Mouse (Mus musculus) embryonic stem cell, embryonic (primary cell): Measurements from ENCODE around the gene A3galt2.

Experiments
- CTCF ChIA-PET, 4 experiments: fragments of 300-600 bp in 2 of 4; fragments of 350-600 bp in 2 of 4; sonication (Branson Sonifier 250); formaldehyde crosslinking; loops; one replicate each; lab custom pipeline; 2022; ENCODE audit warnings: inconsistent platforms in 2 of 4; lab: Charles Lee
- POLR2A ChIA-PET, 4 experiments: fragments of 300-600 bp in 2 of 4; fragments of 350-600 bp in 2 of 4; sonication (Branson Sonifier 250); formaldehyde crosslinking; loops; one replicate each; lab custom pipeline; 2022; ENCODE audit warnings: antibody characterized with exemption in 4 of 4, inconsistent platforms in 1 of 4; lab: Charles Lee

The A3galt2 gene

GRCm38 (mm10) chr4:128755064-128755463 is at the start of gene A3galt2:
Gene A3galt2 (plus strand): TSS chr4:128755364.
- POLR2A ChIA-PET = interaction anchor here in 2 of 4 experiments (0.6 to 1.7 kb wide), 6 partner anchors 27 to 758 kb away, joined by 3 to 6 read pairs (median 3); partner anchors contain the start of genes Marcksl1 (in 1 of the 2) and Rnf19b (in 1 of the 2)
- CTCF ChIA-PET = interaction anchor here (0.6 to 1.6 kb wide), 5 partner anchors 19 to 1167 kb away, joined by 3 to 8 read pairs (median 4); no protein-coding TSS in a partner anchor

- ChIA-PET CTCF (interaction anchor here in 2 of 4 experiments (0.6 to 1.0 kb wide), 3 partner anchors 90 to 95 kb away, joined by 3 read pairs; no protein-coding TSS in a partner anchor), POLR2A (interaction anchor here in 1 of 4 experiments (1.4 kb wide), 1 partner anchor 52 kb away, joined by 3 read pairs; the partner anchor contains the start of gene Phc2)
Measured at GRCm38 (mm10) chr4:128706626-128707025, 48.5 kb upstream of the A3galt2 start.

- ChIA-PET POLR2A (interaction anchor here in 1 of 4 experiments (1.4 kb wide), 1 partner anchor 52 kb away, joined by 3 read pairs; the partner anchor contains the start of gene Phc2), CTCF (interaction anchor here in 1 of 4 experiments (1.0 kb wide), 1 partner anchor 95 kb away, joined by 3 read pairs; no protein-coding TSS in a partner anchor)
Measured at GRCm38 (mm10) chr4:128707384-128707783, 47.8 kb upstream of the A3galt2 start.

- ChIA-PET POLR2A (interaction anchor here in 2 of 4 experiments (0.5 to 1.1 kb wide), 3 partner anchors 27 to 535 kb away, joined by 3 to 17 read pairs (median 3); no protein-coding TSS in a partner anchor), CTCF (interaction anchor here in 3 of 4 experiments (0.5 to 2.8 kb wide), 5 partner anchors 12 to 158 kb away, joined by 3 to 44 read pairs (median 4); no protein-coding TSS in a partner anchor)
Measured at GRCm38 (mm10) chr4:128709061-128709780, 45.9 kb upstream of the A3galt2 start.

- CTCF ChIA-PET = interaction anchor here (0.5 to 4.1 kb wide), 15 partner anchors 9 to 406 kb away, joined by 3 to 103 read pairs (median 14); no protein-coding TSS in a partner anchor
Measured at GRCm38 (mm10) chr4:128709781-128710166, 45.4 kb upstream of the A3galt2 start.

GRCm38 (mm10) chr4:128710286-128710685 is 44.9 kb upstream of the A3galt2 start:
- POLR2A ChIA-PET = interaction anchor here in 3 of 4 experiments (0.7 to 1.4 kb wide), 7 partner anchors 16 to 403 kb away, joined by 3 to 4 read pairs (median 3); no protein-coding TSS in a partner anchor
- CTCF ChIA-PET = interaction anchor here (0.5 to 4.1 kb wide), 43 partner anchors 10 to 407 kb away, joined by 3 to 103 read pairs (median 5); no protein-coding TSS in a partner anchor

More at GRCm38 (mm10) chr4:128709781-128710166, 45.4 kb upstream of the A3galt2 start:
- POLR2A ChIA-PET = interaction anchor here in 3 of 4 experiments (0.6 to 1.3 kb wide), 5 partner anchors 18 to 535 kb away, joined by 3 to 4 read pairs (median 3); no protein-coding TSS in a partner anchor

GRCm38 (mm10) chr4:128710800-128711199 is 44.4 kb upstream of the A3galt2 start:
- POLR2A ChIA-PET = interaction anchor here (0.6 to 1.5 kb wide), 24 partner anchors 10 to 403 kb away, joined by 3 to 6 read pairs (median 3); partner anchors contain the start of genes Rnf19b (in 2 of the 4) and Trim62 (in 1 of the 4)

GRCm38 (mm10) chr4:128711455-128712135 is 43.6 kb upstream of the A3galt2 start:
- CTCF ChIA-PET = interaction anchor here (0.6 to 4.1 kb wide), 128 partner anchors 9 to 744 kb away, joined by 3 to 103 read pairs (median 4); partner anchors contain the start of genes A3galt2 (in 3 of the 4) and Zscan20 (in 1 of the 4)
- POLR2A ChIA-PET = interaction anchor here (0.6 to 1.5 kb wide), 21 partner anchors 10 to 402 kb away, joined by 3 to 6 read pairs (median 3); partner anchors contain the start of genes Rnf19b (in 2 of the 4) and Trim62 (in 1 of the 4)

More at GRCm38 (mm10) chr4:128710800-128711199, 44.4 kb upstream of the A3galt2 start:
- CTCF ChIA-PET = interaction anchor here (0.5 to 4.1 kb wide), 120 partner anchors 9 to 745 kb away, joined by 3 to 103 read pairs (median 4); partner anchors contain the start of genes A3galt2 (in 3 of the 4) and Zscan20 (in 1 of the 4)

GRCm38 (mm10) chr4:128712136-128712655 is 43.0 kb upstream of the A3galt2 start:
- CTCF ChIA-PET = interaction anchor here (0.6 to 4.1 kb wide), 87 partner anchors 8 to 743 kb away, joined by 3 to 103 read pairs (median 5); partner anchors contain the start of genes A3galt2 (in 3 of the 4) and Zscan20 (in 1 of the 4)
- POLR2A ChIA-PET = interaction anchor here in 3 of 4 experiments (0.8 to 1.5 kb wide), 11 partner anchors 9 to 383 kb away, joined by 3 to 6 read pairs (median 3); no protein-coding TSS in a partner anchor

GRCm38 (mm10) chr4:128712941-128713340 is 42.2 kb upstream of the A3galt2 start:
- ChIA-PET POLR2A (interaction anchor here in 2 of 4 experiments (0.6 to 0.9 kb wide), 3 partner anchors 15 to 146 kb away, joined by 3 read pairs; no protein-coding TSS in a partner anchor), CTCF (interaction anchor here in 3 of 4 experiments (0.5 to 4.1 kb wide), 6 partner anchors 32 to 284 kb away, joined by 3 to 103 read pairs (median 8); no protein-coding TSS in a partner anchor)

- CTCF ChIA-PET = interaction anchor here in 3 of 4 experiments (0.9 to 2.0 kb wide), 5 partner anchors 59 to 61 kb away, joined by 3 to 5 read pairs (median 3); no protein-coding TSS in a partner anchor
- POLR2A ChIA-PET = interaction anchor here in 3 of 4 experiments (0.5 to 2.3 kb wide), 17 partner anchors 10 to 343 kb away, joined by 3 to 13 read pairs (median 3); partner anchors contain the start of gene Rnf19b (in 2 of the 3)
Measured at GRCm38 (mm10) chr4:128715241-128716204, 39.6 kb upstream of the A3galt2 start.

GRCm38 (mm10) chr4:128716279-128716678 is 38.9 kb upstream of the A3galt2 start:
- ChIA-PET POLR2A (interaction anchor here in 3 of 4 experiments (0.6 to 2.3 kb wide), 15 partner anchors 9 to 936 kb away, joined by 3 to 13 read pairs (median 4); partner anchors contain the start of gene Rnf19b (in 2 of the 3)), CTCF (interaction anchor here in 3 of 4 experiments (0.9 to 2.0 kb wide), 5 partner anchors 58 to 61 kb away, joined by 3 to 5 read pairs (median 3); no protein-coding TSS in a partner anchor)

- ChIA-PET POLR2A (interaction anchor here in 3 of 4 experiments (0.6 to 2.3 kb wide), 10 partner anchors 9 to 936 kb away, joined by 3 to 6 read pairs (median 4); partner anchors contain the start of gene Rnf19b (in 1 of the 3)), CTCF (interaction anchor here in 2 of 4 experiments (0.6 to 2.0 kb wide), 3 partner anchors 60 to 156 kb away, joined by 3 to 5 read pairs (median 3); no protein-coding TSS in a partner anchor)
Measured at GRCm38 (mm10) chr4:128716731-128717130, 38.4 kb upstream of the A3galt2 start.

GRCm38 (mm10) chr4:128720110-128720509 is 35.1 kb upstream of the A3galt2 start:
- POLR2A ChIA-PET = interaction anchor here in 2 of 4 experiments (0.6 to 2.0 kb wide), 3 partner anchors 8 to 277 kb away, joined by 3 to 6 read pairs (median 3); no protein-coding TSS in a partner anchor
- CTCF ChIA-PET = interaction anchor here in 3 of 4 experiments (0.9 to 3.8 kb wide), 5 partner anchors 9 to 393 kb away, joined by 3 to 22 read pairs (median 5); no protein-coding TSS in a partner anchor
